In genomic region chr1:61233476-61234297, GRCm38 (mm10) we compare ENCODE assay signal across 8 mouse cellular contexts.
A peak's percentile ranks its signal among the peaks of the same experiment; 100 is the strongest.
DNase-seq lines count a peak whose midpoint lies in the region; ATAC-seq lines count a peak whose summit lies in the region.

No protein-coding gene starts in this region.

- WGBS in forebrain, embryonic 13.5 days: 36% methylated on average over 10 of the region's 10 CpGs
- 10% methylated on average over 10 of the region's 10 CpGs for WGBS in kidney, embryonic 16.5 days
- WGBS in neural tube, embryonic 13.5 days: 16% methylated on average over 10 of the region's 10 CpGs

- H3K27me3 ChIP-seq in forebrain, embryonic 13.5 days: 0 out of 2 replicates have a peak, but pooled peaks cover 3% of the 10 kb centered on the region
- no peaks in the 10 kb centered on the region for H3K27me3 ChIP-seq in kidney, embryonic 16.5 days (ENCODE audit: insufficient read depth, low read length)
- no peaks in the 10 kb centered on the region for H3K27me3 ChIP-seq in neural tube, embryonic 13.5 days

- no peaks in the 10 kb centered on the region for H3K36me3 ChIP-seq in forebrain, embryonic 13.5 days (ENCODE audit: poor library complexity, severe bottlenecking)
- no peaks in the 10 kb centered on the region for H3K36me3 ChIP-seq in kidney, embryonic 16.5 days (ENCODE audit: insufficient read depth, low read length)
- no peaks in the 10 kb centered on the region for H3K36me3 ChIP-seq in neural tube, embryonic 13.5 days

- no peaks in the 10 kb centered on the region for H3K9me3 ChIP-seq in forebrain, embryonic 13.5 days (replicated peaks)
- H3K9me3 ChIP-seq in kidney, embryonic 16.5 days (ENCODE audit: low read length): no peaks in the 10 kb centered on the region
- H3K9me3 ChIP-seq in neural tube, embryonic 13.5 days: no peaks in the 10 kb centered on the region

- no peak overlapping the region for H3K9ac ChIP-seq in forebrain, embryonic 13.5 days
- no peak overlapping the region; the same call in 1 of the 2 replicates for H3K9ac ChIP-seq in kidney, embryonic 16.5 days (replicated peaks; ENCODE audit: low read length)
- H3K9ac ChIP-seq in neural tube, embryonic 13.5 days: peak overlapping the region; percentile 31; the same call in 1 of the 2 replicates

- peak overlapping the region; percentile 28; the same call in 1 of the 2 replicates for H3K4me2 ChIP-seq in forebrain, embryonic 13.5 days
- H3K4me2 ChIP-seq in kidney, embryonic 16.5 days (replicated peaks; ENCODE audit: low read depth, low read length): peak overlapping the region; percentile 46
- H3K4me2 ChIP-seq in neural tube, embryonic 13.5 days: peak overlapping the region; percentile 42

- DNase-seq in layer of hippocampus, postnatal 10 days (ENCODE audit: low spot score in 2 of 2): peak; percentile 12 to 30
- DNase-seq in layer of hippocampus, adult 8-10 months (ENCODE audit: low spot score in 2 of 2): no peak
- DNase-seq in T-cell, adult 2 months (ENCODE audit: low spot score): no peak
- DNase-seq in gastrocnemius, postnatal 25 days: no peak
- no peak for DNase-seq in spleen, adult 12 weeks (ENCODE audit: low spot score)

- peaks cover 8% of the 10 kb centered on the region for H3K4me1 ChIP-seq in forebrain, embryonic 13.5 days
- peaks cover 11% of the 10 kb centered on the region for H3K4me1 ChIP-seq in kidney, embryonic 16.5 days (ENCODE audit: insufficient read depth, low read length)
- peaks cover 20% of the 10 kb centered on the region for H3K4me1 ChIP-seq in neural tube, embryonic 13.5 days (replicated peaks)

- H3K4me3 ChIP-seq in forebrain, embryonic 13.5 days: no peak overlapping the region
- H3K4me3 ChIP-seq in kidney, embryonic 16.5 days (ENCODE audit: low read length): peak overlapping the region; percentile 25; the same call in 1 of the 2 replicates
- H3K4me3 ChIP-seq in neural tube, embryonic 13.5 days: peak overlapping the region; percentile 2; the same call in 1 of the 2 replicates

- peak; percentile 53 for ATAC-seq in forebrain, embryonic 13.5 days
- ATAC-seq in kidney, embryonic 16.5 days (ENCODE audit: low FRiP score, low TSS enrichment): peak; percentile 89
- peak; percentile 84 for ATAC-seq in neural tube, embryonic 13.5 days (ENCODE audit: low read depth)

- peak overlapping the region; percentile 17; the same call in 1 of the 2 replicates for H3K27ac ChIP-seq in forebrain, embryonic 13.5 days
- no peak overlapping the region for H3K27ac ChIP-seq in kidney, embryonic 16.5 days (ENCODE audit: low read length)
- peak overlapping the region; percentile 39 for H3K27ac ChIP-seq in neural tube, embryonic 13.5 days (replicated peaks)

Comparison
In these comparisons a context has a peak if more than half of its experiments do, and no peak if none do; other contexts are left out.
1. DNase-seq: peak in layer of hippocampus, postnatal 10 days (2 of 2); none in layer of hippocampus, adult 8-10 months (0 of 2), T-cell, adult 2 months (single experiment), gastrocnemius, postnatal 25 days (single experiment) and spleen, adult 12 weeks (single experiment).
2. Peak in every context shown above with its lines, with median percentiles within 50 percentile points of each other: ATAC-seq and H3K4me2 ChIP-seq.